In the genomic region with DNA sequence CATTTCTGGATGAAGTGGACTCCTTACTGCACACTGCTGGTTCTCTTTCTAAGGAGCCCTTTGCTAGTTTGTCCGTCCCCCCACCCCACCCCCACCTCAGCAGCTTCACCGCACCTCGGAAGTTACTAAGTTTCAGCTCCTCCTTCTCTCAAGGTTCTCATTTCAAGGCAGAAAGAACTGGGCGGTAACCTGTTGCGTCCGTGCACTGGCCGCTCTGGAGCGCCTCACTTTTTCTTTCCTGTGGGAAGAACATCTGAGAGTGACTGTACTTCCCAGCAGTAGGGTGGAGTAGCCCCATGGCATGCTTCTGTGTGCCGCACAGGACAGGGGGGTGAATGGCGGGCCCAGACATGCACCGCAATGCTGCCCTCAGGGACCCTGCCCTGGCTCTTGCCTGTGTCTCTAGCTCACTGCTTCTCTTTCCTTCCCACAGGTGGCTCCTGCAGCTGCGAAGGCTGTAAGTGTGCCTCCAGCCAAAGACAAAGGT, we compare ENCODE assay signal across 12 mouse cellular contexts. TPM values are rescaled to one million over a fixed set of nuclear protein-coding genes. Genes with fewer than 3 reads are reported as not detected.
DNase-seq lines count a peak whose midpoint lies in the region; ATAC-seq and TF ChIP-seq lines count a peak whose summit lies in the region.
"Had no signal": no experiment of that assay in that cellular context is flagged by ENCODE, and none has a peak within 500 bp of the region (broad histone marks: within the 10 kb centered on the region; RNA-seq: fewer than 3 reads in every experiment).

No protein-coding gene starts in this region.

- H3K4me1 ChIP-seq in hindbrain, embryonic 11.5 days (replicated peaks; ENCODE audit: control insufficient read depth, insufficient read depth, low read length), result peaks cover 3% of the 10 kb centered on the region; the same call in 1 of the 2 replicates
- peaks cover 26% of the 10 kb centered on the region for H3K4me1 ChIP-seq in hindbrain, embryonic 16.5 days (ENCODE audit: control insufficient read depth, insufficient read depth, low read depth, low read length)
- H3K4me1 ChIP-seq in E14TG2a.4 (replicated peaks; ENCODE audit: low read depth, low read length), result peaks cover 87% of the 10 kb centered on the region
- H3K4me1 ChIP-seq in embryonic facial prominence, embryonic 13.5 days, result peaks cover 52% of the 10 kb centered on the region
- peaks cover 86% of the 10 kb centered on the region for H3K4me1 ChIP-seq in liver, embryonic 13.5 days (replicated peaks)

- DNase-seq in hindbrain, embryonic 11.5 days (ENCODE audit: low spot score), result peak; percentile 7
- no peak for DNase-seq in liver, embryonic 13.5 days
- DNase-seq in gastrocnemius, postnatal 36 days, result no peak
- DNase-seq in layer of hippocampus, postnatal 25 days (ENCODE audit: extremely low spot score in 1 of 2, low spot score in 1 of 2), result no peak
- DNase-seq: layer of hippocampus, postnatal 36 days; lung, adult 18-20 months had no signal

- no peak for ATAC-seq in hindbrain, embryonic 11.5 days (ENCODE audit: low FRiP score)
- ATAC-seq in hindbrain, embryonic 16.5 days, result no peak
- 0 out of 2 replicates have a peak, but pooled peaks have one; percentile 22 for ATAC-seq in embryonic facial prominence, embryonic 13.5 days (ENCODE audit: insufficient number of reproducible peaks, insufficient read depth, low FRiP score, low TSS enrichment, low read depth)
- no peak for ATAC-seq in liver, embryonic 13.5 days (ENCODE audit: low read depth)
- no peak for ATAC-seq in cerebellum, adult (ENCODE audit: insufficient number of reproducible peaks, low FRiP score, low TSS enrichment)

- H3K4me3 ChIP-seq in hindbrain, embryonic 11.5 days (ENCODE audit: low read depth, low read length), result no peak overlapping the region
- no peak overlapping the region for H3K4me3 ChIP-seq in hindbrain, embryonic 16.5 days (ENCODE audit: low read length)
- peak overlapping the region; percentile 65 for H3K4me3 ChIP-seq in E14TG2a.4 (replicated peaks; ENCODE audit: low read length)
- no peak overlapping the region for H3K4me3 ChIP-seq in embryonic facial prominence, embryonic 13.5 days
- peak overlapping the region; percentile 80 for H3K4me3 ChIP-seq in liver, embryonic 13.5 days (replicated peaks)

- no peak overlapping the region for H3K27ac ChIP-seq in hindbrain, embryonic 11.5 days (ENCODE audit: low read depth, low read length)
- no peak overlapping the region for H3K27ac ChIP-seq in hindbrain, embryonic 16.5 days (ENCODE audit: low read depth, low read length)
- H3K27ac ChIP-seq in embryonic facial prominence, embryonic 13.5 days, result 0 out of 2 replicates have a peak overlapping the region, but pooled peaks have one; percentile 40
- H3K27ac ChIP-seq in liver, embryonic 13.5 days, result peak overlapping the region; percentile 97

- intact Hi-C loops in gastrocnemius, postnatal 36 days (cut with DNase I), result no loop called here

- no peak overlapping the region for H3K9ac ChIP-seq in hindbrain, embryonic 11.5 days (ENCODE audit: low read depth, low read length)
- H3K9ac ChIP-seq in hindbrain, embryonic 16.5 days (ENCODE audit: low read depth, low read length), result no peak overlapping the region
- no peak overlapping the region for H3K9ac ChIP-seq in embryonic facial prominence, embryonic 13.5 days
- peak overlapping the region; percentile 75 for H3K9ac ChIP-seq in liver, embryonic 13.5 days

- 16% methylated on average over 12 of the region's 12 CpGs for WGBS in hindbrain, embryonic 11.5 days
- WGBS in hindbrain, embryonic 16.5 days, result 31% methylated on average over 12 of the region's 12 CpGs
- 13% methylated on average over 12 of the region's 12 CpGs for WGBS in embryonic facial prominence, embryonic 13.5 days
- WGBS in liver, embryonic 13.5 days (ENCODE audit: insufficient replicate concordance), result 40% methylated on average over 12 of the region's 12 CpGs

- no peaks in the 10 kb centered on the region for H3K9me3 ChIP-seq in hindbrain, embryonic 11.5 days (ENCODE audit: control insufficient read depth, low read length)
- H3K9me3 ChIP-seq in hindbrain, embryonic 16.5 days (ENCODE audit: control insufficient read depth, low read length), result no peaks in the 10 kb centered on the region
- H3K9me3 ChIP-seq in E14TG2a.4 (ENCODE audit: low read length), result no peaks in the 10 kb centered on the region
- H3K9me3 ChIP-seq in embryonic facial prominence, embryonic 13.5 days, result no peaks in the 10 kb centered on the region
- H3K9me3 ChIP-seq in liver, embryonic 13.5 days (replicated peaks), result no peaks in the 10 kb centered on the region

- H3K27me3 ChIP-seq in hindbrain, embryonic 11.5 days (ENCODE audit: control insufficient read depth, insufficient read depth, low read length), result peaks cover 73% of the 10 kb centered on the region
- peaks cover 45% of the 10 kb centered on the region for H3K27me3 ChIP-seq in hindbrain, embryonic 16.5 days (replicated peaks; ENCODE audit: control insufficient read depth, insufficient read depth, low read length)
- H3K27me3 ChIP-seq in E14TG2a.4 (ENCODE audit: insufficient read depth, low read length), result peaks cover 37% of the 10 kb centered on the region
- peaks cover 97% of the 10 kb centered on the region for H3K27me3 ChIP-seq in embryonic facial prominence, embryonic 13.5 days
- peaks cover 45% of the 10 kb centered on the region for H3K27me3 ChIP-seq in liver, embryonic 13.5 days

- H3K4me2 ChIP-seq in hindbrain, embryonic 11.5 days (replicated peaks; ENCODE audit: low read depth, low read length), result no peak overlapping the region
- no peak overlapping the region for H3K4me2 ChIP-seq in hindbrain, embryonic 16.5 days (ENCODE audit: low read length)
- H3K4me2 ChIP-seq in embryonic facial prominence, embryonic 13.5 days, result peak overlapping the region; percentile 15
- H3K4me2 ChIP-seq in liver, embryonic 13.5 days, result peak overlapping the region; percentile 90

- no peak for TF ChIP-seq CTCF in E14TG2a.4 (conservative IDR thresholded peaks at IDR 0.05; ENCODE audit: low read length)

- H3K36me3 ChIP-seq in hindbrain, embryonic 11.5 days (ENCODE audit: control insufficient read depth, insufficient read depth, low read length), result no peaks in the 10 kb centered on the region
- H3K36me3 ChIP-seq in hindbrain, embryonic 16.5 days (ENCODE audit: control insufficient read depth, insufficient read depth, low read length), result no peaks in the 10 kb centered on the region
- H3K36me3 ChIP-seq in E14TG2a.4 (ENCODE audit: insufficient read depth, low read length), result no peaks in the 10 kb centered on the region
- no peaks in the 10 kb centered on the region for H3K36me3 ChIP-seq in embryonic facial prominence, embryonic 13.5 days
- H3K36me3 ChIP-seq in liver, embryonic 13.5 days, result peaks cover 17% of the 10 kb centered on the region

RNA-seq across cellular contexts. Expression of gene Mt1, which starts 5.5 kb away (rescaled TPM):
- polyA plus RNA-seq in hindbrain, embryonic 11.5 days (2014; fragmentation: Nextera tagmentation; extraction: Ambion mirVana), result 90.1 and 101 TPM in 2 replicates
- polyA plus RNA-seq in hindbrain, embryonic 16.5 days (2015; fragmentation: Nextera tagmentation; extraction: Ambion mirVana), result 126 and 210 TPM in 2 replicates
- polyA plus RNA-seq in embryonic facial prominence, embryonic 13.5 days (2015; fragmentation: Nextera tagmentation; extraction: Ambion mirVana), result 133 and 170 TPM in 2 replicates
- 3,562 and 4,215 TPM in 2 replicates for polyA plus RNA-seq in liver, embryonic 13.5 days (2015; fragmentation: Nextera tagmentation; extraction: Ambion mirVana)
- 100 to 1,000 TPM in 1 of 2 experiments, 10 to 100 TPM in 1; 99.6 to 103 TPM for total RNA-seq in gastrocnemius, postnatal 36 days (2021)
- 100 to 1,000 TPM; 584 to 804 TPM for total RNA-seq in layer of hippocampus, postnatal 25 days (2021)

RNA-seq across cellular contexts. Expression of gene Mt2, which starts 11.9 kb away (rescaled TPM):
- 24.1 and 29.3 TPM in 2 replicates for polyA plus RNA-seq in hindbrain, embryonic 11.5 days (2014; fragmentation: Nextera tagmentation; extraction: Ambion mirVana)
- 30.4 and 53.8 TPM in 2 replicates for polyA plus RNA-seq in hindbrain, embryonic 16.5 days (2015; fragmentation: Nextera tagmentation; extraction: Ambion mirVana)
- 56.8 and 70.4 TPM in 2 replicates for polyA plus RNA-seq in embryonic facial prominence, embryonic 13.5 days (2015; fragmentation: Nextera tagmentation; extraction: Ambion mirVana)
- 1,104 and 1,162 TPM in 2 replicates for polyA plus RNA-seq in liver, embryonic 13.5 days (2015; fragmentation: Nextera tagmentation; extraction: Ambion mirVana)
- 100 to 1,000 TPM in 1 of 2 experiments, 10 to 100 TPM in 1; 87.9 to 112 TPM for total RNA-seq in gastrocnemius, postnatal 36 days (2021)
- 100 to 1,000 TPM; 381 to 701 TPM for total RNA-seq in layer of hippocampus, postnatal 25 days (2021)

RNA-seq across cellular contexts. Expression of gene Nup93, which starts 30.0 kb away (rescaled TPM):
- polyA plus RNA-seq in hindbrain, embryonic 11.5 days (2014; fragmentation: Nextera tagmentation; extraction: Ambion mirVana), result 95.1 and 112 TPM in 2 replicates
- 54.0 and 62.1 TPM in 2 replicates for polyA plus RNA-seq in hindbrain, embryonic 16.5 days (2015; fragmentation: Nextera tagmentation; extraction: Ambion mirVana)
- polyA plus RNA-seq in embryonic facial prominence, embryonic 13.5 days (2015; fragmentation: Nextera tagmentation; extraction: Ambion mirVana), result 87.1 and 88.8 TPM in 2 replicates
- polyA plus RNA-seq in liver, embryonic 13.5 days (2015; fragmentation: Nextera tagmentation; extraction: Ambion mirVana), result 58.7 and 65.6 TPM in 2 replicates
- total RNA-seq in gastrocnemius, postnatal 36 days (2021), result 1 to 10 TPM; 8.7 to 9.7 TPM
- total RNA-seq in layer of hippocampus, postnatal 25 days (2021), result 10 to 100 TPM; 42.5 to 60.5 TPM

RNA-seq across cellular contexts. Expression of gene Mt3, which starts 32.0 kb away (rescaled TPM):
- polyA plus RNA-seq in hindbrain, embryonic 11.5 days (2014; fragmentation: Nextera tagmentation; extraction: Ambion mirVana), result 11.0 and 13.6 TPM in 2 replicates
- polyA plus RNA-seq in hindbrain, embryonic 16.5 days (2015; fragmentation: Nextera tagmentation; extraction: Ambion mirVana), result 242 and 317 TPM in 2 replicates
- 0.58 and 1.1 TPM in 2 replicates for polyA plus RNA-seq in embryonic facial prominence, embryonic 13.5 days (2015; fragmentation: Nextera tagmentation; extraction: Ambion mirVana)
- polyA plus RNA-seq in liver, embryonic 13.5 days (2015; fragmentation: Nextera tagmentation; extraction: Ambion mirVana), result 0.45 and 0.47 TPM in 2 replicates
- 1 to 10 TPM; 2.2 to 7.5 TPM for total RNA-seq in gastrocnemius, postnatal 36 days (2021)
- total RNA-seq in layer of hippocampus, postnatal 25 days (2021), result 1,000 to 10,000 TPM; 1,168 to 1,277 TPM

RNA-seq across cellular contexts. Expression of gene Mt4, which starts 47.4 kb away (rescaled TPM):
- not detected in 2 replicates for polyA plus RNA-seq in hindbrain, embryonic 11.5 days (2014; fragmentation: Nextera tagmentation; extraction: Ambion mirVana)
- not detected in 2 replicates for polyA plus RNA-seq in hindbrain, embryonic 16.5 days (2015; fragmentation: Nextera tagmentation; extraction: Ambion mirVana)
- not detected in 2 replicates for polyA plus RNA-seq in embryonic facial prominence, embryonic 13.5 days (2015; fragmentation: Nextera tagmentation; extraction: Ambion mirVana)
- 0.78 and 0.98 TPM in 2 replicates for polyA plus RNA-seq in liver, embryonic 13.5 days (2015; fragmentation: Nextera tagmentation; extraction: Ambion mirVana)
- total RNA-seq in gastrocnemius, postnatal 36 days (2021), result not detected
- total RNA-seq in layer of hippocampus, postnatal 25 days (2021), result not detected
- total RNA-seq: layer of hippocampus, postnatal 36 days had no signal
- polyA plus RNA-seq: cortical plate, adult 2 months; heart, embryonic 14.5 days had no signal

Comparison
In these comparisons a context has a peak if more than half of its experiments do, and no peak if none do; other contexts are left out.
1. H3K27ac ChIP-seq: peak in embryonic facial prominence, embryonic 13.5 days (single experiment) and liver, embryonic 13.5 days (single experiment); none in hindbrain, embryonic 11.5 days (single experiment) and hindbrain, embryonic 16.5 days (single experiment).
2. H3K4me2 ChIP-seq: peak in embryonic facial prominence, embryonic 13.5 days (single experiment) and liver, embryonic 13.5 days (single experiment); none in hindbrain, embryonic 11.5 days (single experiment) and hindbrain, embryonic 16.5 days (single experiment).
3. H3K4me3 ChIP-seq: peak in E14TG2a.4 (single experiment) and liver, embryonic 13.5 days (single experiment); none in hindbrain, embryonic 11.5 days (single experiment), hindbrain, embryonic 16.5 days (single experiment) and embryonic facial prominence, embryonic 13.5 days (single experiment).
4. RNA of gene Mt1, which starts 5.5 kb away (polyA plus RNA-seq): 3,562 to 4,215 TPM in liver, embryonic 13.5 days; 126 to 210 TPM in hindbrain, embryonic 16.5 days, 133 to 170 TPM in embryonic facial prominence, embryonic 13.5 days and 90.1 to 101 TPM in hindbrain, embryonic 11.5 days; every median in the first group is over 10 times any median in the second.
5. RNA of gene Mt2, which starts 11.9 kb away (polyA plus RNA-seq): 1,104 to 1,162 TPM in liver, embryonic 13.5 days; 56.8 to 70.4 TPM in embryonic facial prominence, embryonic 13.5 days, 30.4 to 53.8 TPM in hindbrain, embryonic 16.5 days and 24.1 to 29.3 TPM in hindbrain, embryonic 11.5 days; every median in the first group is over 10 times any median in the second.